Mouse (Mus musculus) right cerebral cortex, postnatal 4 days (tissue): Measurements from ENCODE around the gene Gm49325.

Experiments used
- DNase-seq: peaks from one replicate; pipeline ENCODE4 v3.0.0-alpha.2; 2022

Gm49325 gene

DNA sequence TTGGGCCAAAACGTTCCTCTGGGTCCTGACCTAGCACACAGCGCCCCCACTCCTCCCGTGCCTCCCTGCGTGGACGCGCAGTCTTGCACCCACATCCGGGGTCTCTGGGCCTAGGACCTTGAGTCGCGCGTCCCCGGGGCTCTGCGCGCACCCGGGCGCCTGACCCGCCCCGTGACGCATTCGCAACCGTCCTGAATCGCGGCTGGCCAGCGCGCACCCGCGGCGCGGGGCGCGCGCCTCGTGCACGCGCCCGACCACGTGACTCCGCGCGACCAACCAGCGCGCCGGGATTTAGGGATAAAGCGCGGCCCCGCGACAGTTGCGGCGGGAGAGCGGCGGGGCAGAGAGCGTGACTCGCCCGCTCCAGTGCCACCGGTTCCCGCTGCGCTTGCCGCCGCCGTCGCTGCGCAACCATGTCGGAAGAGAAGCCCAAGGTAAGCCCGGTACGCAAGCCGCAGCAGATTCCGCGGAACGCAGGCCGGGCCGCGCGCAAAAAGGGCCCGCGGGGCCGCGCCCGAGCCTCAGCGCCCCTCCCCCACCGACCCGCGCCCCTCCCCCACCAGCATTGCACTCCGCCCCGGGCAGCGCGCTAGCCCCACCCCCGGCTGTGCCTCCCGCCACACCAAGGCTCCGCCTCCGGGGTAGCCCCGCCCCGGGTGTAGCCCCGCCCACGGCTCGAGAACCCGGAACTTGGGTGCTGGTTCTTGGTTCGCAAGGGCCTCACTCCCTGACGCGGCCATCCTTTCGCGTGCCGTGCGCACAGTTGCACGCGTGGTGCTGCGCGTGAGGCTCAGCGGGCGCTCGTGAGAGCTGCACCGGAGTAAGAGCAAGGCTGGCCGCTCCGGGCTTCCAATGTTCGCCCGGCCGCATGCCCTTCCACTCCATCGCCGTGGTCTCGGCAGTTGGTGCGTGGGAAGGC, at the start of gene Gm49325, which contains the start of gene Sumo3:
Gene Gm49325 (plus strand): TSS at position 290 of the 919 bp plus-strand sequence.
Gene Sumo3 (plus strand): TSS at position 190 of the 919 bp plus-strand sequence.
- DNase-seq, result peak; percentile 92

- DNase-seq, result no peak
These were observed 49.4 kb upstream of the Gm49325 start for GRCm38 (mm10) chr10:77556631-77557030.

DNA sequence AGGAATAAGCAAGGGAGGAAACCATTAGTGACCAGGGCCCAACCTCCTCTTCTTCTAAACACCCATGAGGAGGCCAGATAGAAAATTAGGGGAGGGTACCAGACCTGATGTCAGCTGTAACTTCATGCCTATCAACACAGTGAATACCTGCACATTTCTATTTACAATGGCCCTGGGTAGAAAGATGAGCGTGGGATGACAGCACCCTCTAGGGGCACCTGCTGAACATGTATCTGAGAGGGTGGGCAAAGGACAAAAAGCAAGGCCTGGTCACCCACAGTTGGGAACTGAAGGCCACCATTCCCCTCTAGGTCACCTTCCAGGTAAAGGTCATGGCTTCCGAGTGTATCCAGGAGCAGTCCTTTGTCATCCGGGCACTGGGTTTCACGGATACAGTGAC, 48.4 kb upstream of the Gm49325 start:
- DNase-seq, result no peak

DNA sequence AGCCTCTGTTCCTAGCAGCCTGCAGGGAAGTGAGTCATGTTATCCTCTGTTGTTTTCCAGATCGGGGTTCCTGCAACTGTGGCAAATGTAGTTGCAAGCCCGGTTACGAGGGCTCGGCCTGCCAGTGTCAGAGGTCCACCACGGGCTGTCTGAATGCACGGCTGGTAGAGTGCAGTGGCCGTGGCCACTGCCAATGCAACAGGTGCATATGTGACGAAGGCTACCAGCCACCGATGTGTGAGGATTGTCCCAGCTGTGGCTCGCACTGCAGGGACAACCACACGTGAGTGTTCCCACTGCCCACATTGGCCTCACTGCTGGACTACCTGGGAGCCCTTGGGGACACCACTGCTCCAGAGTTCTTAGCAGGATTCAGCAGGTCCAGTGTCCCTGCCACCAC, 45.9 kb upstream of the Gm49325 start:
- DNase-seq, result no peak

- no peak for DNase-seq
These were observed 45.2 kb upstream of the Gm49325 start for GRCm38 (mm10) chr10:77560830-77561229.

- no peak for DNase-seq
These were observed 44.5 kb upstream of the Gm49325 start for GRCm38 (mm10) chr10:77561508-77561907.

DNA sequence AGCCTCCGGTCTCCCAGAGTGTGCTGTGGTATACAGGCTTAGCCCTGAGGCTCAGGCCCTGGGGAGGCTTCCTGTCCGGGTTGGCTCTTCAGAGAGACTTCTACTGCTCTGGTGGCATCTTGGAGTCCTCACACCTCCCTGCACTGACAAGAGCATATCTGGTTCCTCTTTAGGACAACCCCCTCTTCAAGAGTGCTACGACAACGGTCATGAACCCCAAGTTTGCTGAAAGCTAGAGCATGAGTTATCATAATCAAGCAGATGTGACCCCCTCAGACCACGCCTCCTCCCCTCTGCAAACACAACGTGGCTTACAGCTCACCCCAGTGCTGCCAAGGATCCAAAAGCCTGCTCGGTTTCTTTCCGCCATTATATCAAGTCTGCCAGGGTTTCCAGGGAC, 41.0 kb upstream of the Gm49325 start:
- no peak for DNase-seq

DNA sequence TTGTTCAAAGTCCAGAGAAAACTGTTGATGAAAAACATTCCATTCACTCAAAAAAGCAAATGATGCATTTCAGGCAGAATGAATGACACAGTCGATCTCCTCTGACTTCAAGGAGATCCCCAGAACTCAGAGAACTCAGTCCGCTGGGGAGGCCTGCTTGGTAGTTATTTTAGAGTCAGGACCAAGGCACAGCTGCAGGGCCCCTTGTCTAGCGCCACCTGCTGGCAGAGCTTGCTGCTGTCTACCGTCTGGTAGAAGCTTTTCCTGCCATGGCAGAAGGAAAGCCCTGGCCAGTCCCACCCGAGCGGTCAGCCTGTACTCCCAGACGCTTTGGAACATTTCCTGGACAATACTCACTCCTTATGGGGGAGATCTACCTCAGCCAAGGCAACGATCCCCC, 39.3 kb upstream of the Gm49325 start:
- peak; percentile 82 for DNase-seq

DNA sequence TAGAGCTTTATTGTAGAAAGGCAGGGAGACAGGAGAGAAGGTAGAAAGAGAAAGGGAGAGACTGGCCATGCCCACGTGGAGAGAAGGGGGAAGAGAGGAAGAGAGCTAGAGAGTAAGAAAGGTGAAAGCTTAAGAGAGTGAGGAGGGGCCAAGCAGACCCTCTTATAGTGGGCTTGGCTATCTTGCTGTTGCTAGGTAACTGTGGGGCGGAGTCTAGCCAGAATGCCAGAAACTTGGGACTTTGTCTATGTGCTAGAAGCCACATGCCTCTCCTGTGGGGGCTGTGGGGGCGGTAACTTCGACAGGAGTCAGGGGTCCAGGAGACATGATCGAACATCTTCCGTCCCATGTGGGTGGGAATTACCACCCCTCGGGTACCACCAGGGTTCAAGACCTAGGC, 36.5 kb upstream of the Gm49325 start:
- no peak for DNase-seq

DNA sequence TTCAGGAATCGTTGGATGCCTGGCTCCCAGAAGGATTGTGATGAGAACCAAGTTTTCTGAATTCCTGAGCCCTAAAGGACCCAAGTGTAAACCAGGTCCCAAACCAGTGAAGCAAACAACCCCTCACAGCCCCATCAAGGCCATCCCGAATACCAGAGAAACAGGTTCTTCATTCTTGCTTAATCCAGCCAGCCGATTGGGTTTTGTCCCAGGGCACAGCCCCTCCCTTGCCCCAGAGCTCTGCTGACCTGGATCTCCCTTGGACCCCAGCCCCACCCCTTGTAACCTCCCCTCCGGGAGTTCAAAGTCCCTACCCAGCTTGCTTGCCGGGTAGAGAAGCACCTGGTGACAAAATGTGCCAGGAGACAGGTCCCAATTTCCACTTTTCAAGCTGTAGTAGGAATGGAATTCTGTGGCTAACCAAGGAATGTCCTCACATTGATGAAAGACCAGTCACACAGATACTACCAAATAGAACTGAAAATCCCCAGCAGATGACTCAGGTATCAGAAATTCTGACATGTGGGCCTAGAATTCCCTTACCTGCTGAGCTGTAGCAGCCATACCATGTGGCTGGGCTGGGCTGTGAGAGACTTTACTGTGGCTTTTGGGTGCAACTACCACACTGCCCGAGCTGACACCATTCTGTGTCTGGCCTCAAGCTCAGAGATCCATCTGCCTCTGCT, 35.9 kb upstream of the Gm49325 start:
- DNase-seq, result no peak

DNA sequence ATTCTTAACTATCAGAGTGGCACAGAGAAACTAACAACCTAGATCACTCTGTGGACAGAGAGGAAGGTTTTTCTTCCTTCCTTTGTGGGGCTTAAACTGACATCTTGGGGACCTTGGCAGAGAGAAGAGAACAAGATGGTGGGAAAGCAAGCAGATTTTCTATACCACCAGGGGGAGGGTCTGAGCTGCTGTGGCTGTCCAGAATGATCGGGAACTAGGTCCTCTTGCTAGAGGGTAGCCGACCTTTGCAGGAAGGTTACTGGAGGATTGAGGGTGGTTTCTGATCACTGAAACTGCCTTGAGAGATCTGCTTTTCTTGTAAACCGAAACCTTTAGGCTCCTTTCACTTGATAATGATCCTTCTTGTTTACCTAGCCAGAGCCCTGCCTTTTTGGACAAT, 33.8 kb upstream of the Gm49325 start:
- DNase-seq, result no peak

DNA sequence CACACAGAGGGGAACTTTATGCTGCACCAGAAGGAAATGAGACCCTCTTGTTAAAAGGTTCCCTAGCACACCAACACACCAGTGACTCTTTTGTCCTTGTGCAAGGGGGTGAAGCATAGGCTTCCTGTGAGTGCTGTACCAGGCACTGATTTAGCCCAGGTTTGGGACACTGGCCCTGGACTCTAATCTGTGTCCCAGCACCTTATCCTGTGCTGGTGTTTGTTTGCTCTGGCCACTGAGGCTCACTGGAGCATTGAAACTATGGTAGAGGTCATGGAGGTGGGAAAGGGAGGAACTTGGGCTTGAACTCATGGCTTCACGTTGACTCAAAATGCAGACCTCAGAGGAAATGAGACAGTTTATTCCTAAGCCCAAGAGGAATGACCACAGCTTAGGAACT, 32.8 kb upstream of the Gm49325 start:
- DNase-seq, result no peak

- no peak for DNase-seq
These were observed 25.7 kb upstream of the Gm49325 start for GRCm38 (mm10) chr10:77580027-77580920.

DNA sequence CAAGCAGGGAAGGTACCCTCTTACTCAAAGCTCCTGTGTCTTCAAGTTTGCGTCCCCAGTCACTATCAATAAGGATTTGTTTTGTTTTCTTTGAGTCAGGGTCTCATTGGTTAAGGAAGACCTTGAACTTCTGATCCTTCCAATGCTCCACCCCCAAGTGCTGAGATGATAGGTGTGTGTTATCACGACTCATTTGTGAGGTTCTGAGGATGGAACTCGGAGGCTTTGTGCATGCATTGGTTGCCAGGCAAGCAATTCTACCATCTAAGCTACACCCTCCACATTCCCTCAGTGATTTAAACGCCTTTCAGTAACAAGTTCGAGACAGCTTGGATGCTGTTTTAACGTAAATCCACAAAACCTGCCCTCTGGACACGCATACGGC, 25.0 kb upstream of the Gm49325 start:
- no peak for DNase-seq

DNA sequence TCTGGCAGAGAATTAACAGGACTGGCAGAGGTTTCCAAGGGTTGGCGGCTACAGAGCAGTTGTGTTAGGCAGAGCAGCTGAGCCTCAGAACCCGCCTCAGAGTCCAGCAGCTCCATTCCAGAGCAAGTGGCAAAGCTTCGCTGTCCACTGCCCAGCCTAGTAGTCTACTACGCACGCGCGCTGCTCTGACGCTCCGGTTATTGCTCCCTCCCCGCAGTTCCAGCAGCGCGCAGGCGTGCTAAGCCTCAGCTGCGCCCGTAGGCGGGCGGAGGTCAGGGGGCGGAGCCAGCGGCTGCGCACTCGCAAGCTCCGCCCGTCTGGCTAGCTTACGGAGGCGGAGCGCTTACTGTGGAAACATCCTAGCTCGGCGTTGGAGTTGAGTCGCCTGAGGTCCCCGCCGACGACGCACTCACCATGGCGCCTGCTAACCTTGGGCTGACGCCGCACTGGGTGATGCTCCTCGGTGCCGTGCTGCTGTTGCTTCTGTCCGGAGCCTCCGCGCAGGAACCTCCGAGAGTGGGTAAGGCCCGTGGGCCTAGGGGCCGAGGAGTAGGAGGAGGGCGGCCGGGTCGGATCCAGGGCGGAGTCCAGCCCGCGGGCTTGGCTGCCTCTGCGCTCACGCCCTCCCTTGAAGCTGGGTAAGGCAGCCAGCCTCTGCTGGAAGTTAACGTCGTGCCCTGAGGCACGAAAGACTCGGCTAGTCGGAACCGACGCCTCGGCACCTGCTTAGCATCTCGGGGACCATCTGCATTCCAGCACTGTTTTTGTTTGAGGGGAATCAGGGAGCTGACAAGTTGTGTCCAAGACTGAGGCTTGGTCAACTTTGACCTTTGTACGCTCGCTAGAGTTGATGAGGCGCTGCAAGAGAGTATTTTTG, 24.4 kb upstream of the Gm49325 start, which contains the start of gene Pttg1ip:
Gene Pttg1ip (plus strand): TSS at position 313 of the 877 bp plus-strand sequence.
- peak; percentile 96 for DNase-seq

GRCm38 (mm10) chr10:77582285-77582618, 23.7 kb upstream of the Gm49325 start:
- DNase-seq, result no peak

DNA sequence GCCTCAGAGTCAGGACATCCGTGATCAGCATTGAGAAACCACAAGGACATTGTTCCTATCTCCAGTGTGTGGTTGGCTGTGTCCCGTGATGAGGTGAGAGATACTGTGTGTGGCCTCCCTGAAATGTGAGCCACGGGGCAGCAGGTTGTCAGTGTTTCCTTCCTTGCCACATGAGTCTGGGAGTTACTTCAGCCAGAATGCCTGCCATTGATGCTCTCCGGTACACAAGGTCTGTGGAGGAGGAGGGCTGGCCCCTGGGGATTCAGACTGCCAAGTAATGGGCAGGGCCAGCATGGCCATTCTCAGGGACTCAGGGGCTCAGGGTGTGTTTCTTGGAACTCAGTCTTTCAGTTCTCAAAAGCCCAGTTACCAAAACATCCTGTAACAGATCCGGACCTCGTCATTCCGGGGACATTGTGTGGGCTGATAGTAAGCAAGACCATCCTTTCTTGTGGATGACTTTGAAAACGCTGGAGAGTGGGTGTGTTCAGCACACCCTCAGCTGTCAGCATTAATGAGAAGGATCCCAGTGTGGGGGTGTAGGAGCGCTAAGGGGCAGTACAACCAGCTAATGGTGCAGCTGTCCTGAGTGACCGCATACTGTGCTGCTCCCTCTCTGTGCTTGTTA, 22.1 kb upstream of the Gm49325 start:
- DNase-seq, result no peak

GRCm38 (mm10) chr10:77586637-77587036, 19.4 kb upstream of the Gm49325 start:
- DNase-seq, result no peak

- no peak for DNase-seq
These were observed 18.8 kb upstream of the Gm49325 start for GRCm38 (mm10) chr10:77587091-77587775.

GRCm38 (mm10) chr10:77588036-77588435, 18.0 kb upstream of the Gm49325 start:
- DNase-seq, result no peak

DNA sequence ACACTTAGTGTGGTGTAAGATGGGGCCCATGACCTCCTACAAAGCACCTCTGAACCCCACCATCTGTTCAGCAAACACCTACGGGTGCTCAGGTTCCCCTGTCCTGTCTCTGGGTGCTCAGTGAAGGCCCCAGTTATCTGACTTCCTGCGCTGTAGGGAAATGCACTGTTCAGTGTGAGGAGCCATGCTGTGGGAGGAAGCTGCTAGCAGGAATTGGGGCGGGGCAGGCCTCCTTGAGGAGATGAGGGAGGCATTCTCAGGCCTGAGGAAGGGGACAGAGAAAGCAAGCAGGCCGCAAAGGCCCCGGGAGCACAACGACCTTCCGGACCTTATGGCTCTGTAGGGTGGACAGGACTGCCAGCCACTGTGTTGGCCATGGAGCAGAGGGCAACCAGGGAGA, 16.9 kb upstream of the Gm49325 start:
- no peak for DNase-seq
